Mouse (Mus musculus) liver, embryonic 14 days (tissue): ENCODE measurements around the gene Bpifb3. TPM values are rescaled to one million over a fixed set of nuclear protein-coding genes. Genes with fewer than 3 reads are reported as not detected.

Experiments used
- polyA plus RNA-seq: library from polyadenylated mRNA; depleted of rRNA; stranded (reverse); fragments of >200 nt; gene quantifications from 2 replicates; pipeline ENCODE4 v1.2.3, GENCODE M21; 2012; rRNA removed

Gene Bpifb3
- not detected in 2 replicates for polyA plus RNA-seq

DNA sequence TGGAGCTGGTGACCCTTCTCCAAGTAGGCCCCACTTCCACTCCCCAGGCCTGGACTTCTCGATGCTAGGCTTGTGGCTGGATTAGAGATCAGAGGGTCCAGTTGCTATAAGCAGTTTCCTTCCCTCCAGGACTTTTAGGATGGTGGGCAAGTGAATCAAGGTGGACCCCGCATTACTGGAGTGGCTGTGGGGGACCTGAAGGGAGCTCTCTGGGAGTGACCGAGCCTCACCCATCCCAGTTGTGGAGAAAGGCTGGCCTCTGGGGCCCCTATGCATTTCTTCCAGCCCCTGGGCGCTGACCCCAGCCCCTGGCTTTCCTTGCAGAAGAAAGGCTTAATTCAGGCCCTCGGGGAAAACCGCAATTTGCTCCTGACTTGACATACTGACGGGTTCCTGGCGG, at the start of gene Bpifb3:
Gene Bpifb3, plus strand, starts transcription at position 301 of the 400 bp plus-strand sequence.

DNA sequence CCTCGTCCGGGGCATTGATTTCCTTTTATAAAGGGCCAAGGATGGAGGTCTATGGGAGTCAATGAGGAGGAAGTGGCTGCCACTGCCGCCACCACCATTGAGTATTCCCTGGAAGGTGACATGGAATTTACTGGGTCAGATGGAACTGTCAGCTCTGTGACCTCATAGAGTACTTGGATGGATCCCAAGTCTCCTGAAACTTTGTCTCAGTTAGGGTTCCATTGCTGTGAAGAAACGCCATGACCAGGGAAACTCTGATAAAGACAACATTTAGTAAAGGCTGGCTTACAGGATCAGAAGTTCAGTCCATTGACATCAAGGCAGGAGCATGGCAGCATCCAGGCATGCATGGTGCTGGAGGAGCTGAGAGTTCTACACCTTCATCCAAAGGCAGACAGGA, 47.0 kb upstream of the Bpifb3 start, which contains the start of gene Sun5:
Gene Sun5, minus strand, starts transcription at position 101 of the 400 bp plus-strand sequence.

DNA sequence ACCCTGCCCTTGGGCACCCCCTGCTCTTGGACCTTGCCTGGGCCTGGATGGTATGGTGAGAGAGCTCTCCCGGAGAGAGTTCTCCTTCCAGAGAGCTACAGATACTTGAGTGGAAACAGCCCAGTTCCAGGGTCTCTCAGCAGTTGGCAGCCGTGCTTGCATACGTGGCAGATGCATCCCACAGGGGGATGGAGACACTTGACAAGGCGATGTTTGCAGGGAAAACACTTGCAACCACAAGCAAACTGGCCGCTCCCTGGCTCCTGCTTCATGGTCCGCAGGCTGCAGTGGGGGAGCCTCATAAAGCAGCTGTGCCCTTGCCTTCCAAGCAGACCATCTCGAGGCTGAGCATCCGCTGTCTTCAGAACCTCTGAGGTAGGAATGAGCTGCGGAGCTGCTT, 43.3 kb upstream of the Bpifb3 start, which contains the start of gene Bpifb2:
Gene Bpifb2, plus strand, starts transcription at position 301 of the 400 bp plus-strand sequence.

DNA sequence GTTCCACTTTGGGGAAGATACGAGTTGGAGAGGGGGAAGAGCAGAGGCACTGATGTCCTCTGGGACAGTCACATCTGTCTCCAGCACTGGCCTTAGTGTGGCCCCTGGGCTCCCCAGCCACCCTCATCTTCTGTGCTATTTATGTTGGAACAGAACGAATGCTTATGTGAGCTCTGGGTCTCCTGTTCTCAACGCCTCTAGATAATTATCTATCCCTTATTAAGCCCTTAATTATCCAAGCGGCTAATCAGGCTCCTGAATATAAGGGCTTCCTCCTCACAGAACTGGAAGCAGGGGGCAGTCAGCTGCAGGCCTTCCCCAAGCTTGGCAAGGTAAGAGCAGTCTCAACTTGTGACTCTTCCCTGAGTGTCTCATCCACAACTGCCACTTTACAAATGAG, 17.9 kb upstream of the Bpifb3 start, which contains the start of gene Bpifb6:
Gene Bpifb6, plus strand, starts transcription at position 301 of the 400 bp plus-strand sequence.

DNA sequence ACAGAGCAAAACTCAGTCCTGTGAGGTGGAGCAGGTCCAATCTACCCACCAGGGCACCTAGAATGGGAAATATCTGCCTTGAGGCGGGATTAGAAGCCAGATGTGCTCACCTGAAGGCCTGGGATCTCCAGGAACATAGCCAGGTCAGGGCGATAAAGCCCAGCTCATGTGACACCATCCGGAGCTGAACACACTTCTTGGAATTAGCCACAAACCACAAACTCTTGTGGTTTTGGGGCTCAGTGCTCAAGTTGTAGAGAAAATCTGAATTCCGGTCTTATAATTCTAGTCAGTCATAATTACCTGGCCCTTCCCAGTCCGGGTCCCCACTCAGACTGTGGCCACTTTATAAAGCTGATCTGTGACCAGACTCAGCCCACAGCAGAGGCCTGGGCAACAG, 19.8 kb downstream of the Bpifb3 start, which contains the start of gene Bpifb4:
Gene Bpifb4, plus strand, starts transcription at position 370 of the 400 bp plus-strand sequence.

DNA sequence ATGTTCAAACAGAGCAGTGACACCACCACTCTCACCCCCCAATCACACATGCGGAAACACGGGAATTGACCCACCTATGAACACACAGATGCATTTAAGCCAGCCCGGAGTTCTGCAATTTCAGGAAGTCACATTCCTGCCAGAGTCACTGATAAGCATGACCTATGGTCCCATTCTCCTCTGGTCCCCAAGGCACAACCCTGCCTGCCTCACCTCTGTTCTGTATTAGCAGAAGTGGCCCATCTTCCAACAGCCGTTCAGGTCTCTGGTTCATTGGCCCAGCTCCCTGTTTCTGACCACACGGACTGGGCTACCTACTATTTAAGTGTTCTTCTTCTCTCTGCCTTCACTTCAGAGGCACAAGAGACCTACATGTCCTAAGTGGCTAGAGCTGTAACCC, 56.6 kb downstream of the Bpifb3 start, which contains the start of gene Bpifa6:
Gene Bpifa6, plus strand, starts transcription at position 364 of the 400 bp plus-strand sequence.

Other genes with a start within 250 kb of the Bpifb3 start
- 0.40 and 0.46 TPM in 2 replicates for gene Dnmt3c, start 221.6 kb upstream of the Bpifb3 start, polyA plus RNA-seq
- gene Mapre1, start 177.0 kb upstream of the Bpifb3 start, polyA plus RNA-seq: 15.1 and 18.3 TPM in 2 replicates
- 0.05 and 0.08 TPM in 2 replicates for gene Efcab8, start 138.3 kb upstream of the Bpifb3 start, polyA plus RNA-seq
- not detected in 2 replicates for gene Sun5, start 47.1 kb upstream of the Bpifb3 start, polyA plus RNA-seq
- gene Bpifb2, start 43.2 kb upstream of the Bpifb3 start, polyA plus RNA-seq: not detected in 2 replicates
- gene Bpifb6, start 17.8 kb upstream of the Bpifb3 start, polyA plus RNA-seq: not detected in 2 replicates
- 0.05 and 0.13 TPM in 2 replicates for gene Bpifb4, start 20.0 kb downstream of the Bpifb3 start, polyA plus RNA-seq
- gene Bpifa6, start 56.7 kb downstream of the Bpifb3 start, polyA plus RNA-seq: not detected in 2 replicates
- not detected in 2 replicates for gene Bpifa2, start 90.0 kb downstream of the Bpifb3 start, polyA plus RNA-seq
- gene Bpifa3, start 212.1 kb downstream of the Bpifb3 start, polyA plus RNA-seq: not detected in 2 replicates
- gene Bpifa1, start 224.7 kb downstream of the Bpifb3 start, polyA plus RNA-seq: 0.05 TPM in 1 of 2 replicates, not detected in the other
- not detected in 2 replicates for gene Bpifa5, start 244.4 kb downstream of the Bpifb3 start, polyA plus RNA-seq